Comparison of ENCODE assay signal across 13 mouse cellular contexts in genomic region chr2:30884852-30885373, GRCm38 (mm10). TPM values are rescaled to one million over a fixed set of nuclear protein-coding genes. Genes with fewer than 3 reads are reported as not detected.
DNase-seq lines count a peak whose midpoint lies in the region; ATAC-seq and TF ChIP-seq lines count a peak whose summit lies in the region.
"Had no signal": no experiment of that assay in that cellular context is flagged by ENCODE, and none has a peak within 500 bp of the region (broad histone marks: within the 10 kb centered on the region; RNA-seq: fewer than 3 reads in every experiment).

No protein-coding gene starts in this region.

- no peak for ATAC-seq in limb, embryonic 11.5 days (ENCODE audit: insufficient number of reproducible peaks, low FRiP score, low TSS enrichment, low read depth)
- no peak for ATAC-seq in megakaryocyte, adult 5-6 weeks (ENCODE audit: poor library complexity, severe bottlenecking)

- WGBS in limb, embryonic 11.5 days = 93% methylated on average over 4 of the region's 4 CpGs

- H3K36me3 ChIP-seq in limb, embryonic 11.5 days (ENCODE audit: control insufficient read depth, insufficient read depth, low read length) = peaks cover 13% of the 10 kb centered on the region
- H3K36me3 ChIP-seq: midbrain, embryonic 12.5 days had no signal

- no peaks in the 10 kb centered on the region for H3K27me3 ChIP-seq in limb, embryonic 11.5 days (ENCODE audit: control insufficient read depth, insufficient read depth, low read length)
- H3K27me3 ChIP-seq: midbrain, embryonic 12.5 days had no signal

- H3K9me3 ChIP-seq in limb, embryonic 11.5 days (ENCODE audit: control insufficient read depth, low read length) = no peaks in the 10 kb centered on the region
- H3K9me3 ChIP-seq: midbrain, embryonic 12.5 days had no signal

- no peak for TF ChIP-seq CTCF in left cerebral cortex, adult 2 months (IDR thresholded peaks at IDR 0.05)

- no peak overlapping the region for H3K4me3 ChIP-seq in left cerebral cortex, adult 2 months
- no peak overlapping the region for H3K4me3 ChIP-seq in limb, embryonic 11.5 days (ENCODE audit: low read depth, low read length)
- H3K4me3 ChIP-seq: heart, adult 2 months; midbrain, embryonic 12.5 days had no signal

- no peak overlapping the region for H3K9ac ChIP-seq in limb, embryonic 11.5 days (ENCODE audit: low read length)
- H3K9ac ChIP-seq: midbrain, embryonic 12.5 days had no signal

- intact Hi-C loops in left cerebral cortex, adult 2 months (cut with DNase I) = no loop called here
- intact Hi-C loops in left cerebral cortex, postnatal 14 days (cut with DNase I) = no loop called here

- H3K4me2 ChIP-seq in limb, embryonic 11.5 days (ENCODE audit: low read depth, severe bottlenecking) = no peak overlapping the region
- H3K4me2 ChIP-seq: liver, embryonic 11.5 days; midbrain, embryonic 12.5 days had no signal

- H3K4me1 ChIP-seq in limb, embryonic 11.5 days (ENCODE audit: control insufficient read depth, insufficient read depth, low read length) = peaks cover 9% of the 10 kb centered on the region
- H3K4me1 ChIP-seq: midbrain, embryonic 12.5 days had no signal

- no peak for DNase-seq in left cerebral cortex, adult 2 months (ENCODE audit: extremely low spot score in 1 of 2, low spot score in 2 of 2)
- no peak for DNase-seq in left cerebral cortex, postnatal 14 days (ENCODE audit: low spot score in 2 of 2)
- peak; percentile 91 for DNase-seq in R1 (ENCODE audit: low read depth, low spot score)
- DNase-seq in limb, embryonic 11.5 days (ENCODE audit: low spot score) = no peak
- no peak for DNase-seq in adrenal gland, postnatal 36 days
- no peak for DNase-seq in cerebellum, adult 18-20 months
- DNase-seq: heart, adult 2 months; lung, adult 2 months; lung, postnatal 4 days had no signal

- H3K27ac ChIP-seq in left cerebral cortex, adult 2 months = peak overlapping the region; percentile 58
- H3K27ac ChIP-seq in limb, embryonic 11.5 days (replicated peaks; ENCODE audit: low read depth, low read length) = 0 out of 2 replicates have a peak overlapping the region, but pooled peaks have one; percentile 53
- H3K27ac ChIP-seq: heart, adult 2 months; midbrain, embryonic 12.5 days had no signal

RNA-seq across cellular contexts. Expression of gene Ptges, which starts 44.8 kb away (rescaled TPM):
- 1 to 10 TPM; 5.1 to 6.9 TPM for total RNA-seq in left cerebral cortex, adult 2 months (2021)
- 1 to 10 TPM; 3.8 to 4.9 TPM for total RNA-seq in left cerebral cortex, postnatal 14 days (2021)
- polyA plus RNA-seq in limb, embryonic 11.5 days (2014; fragmentation: Nextera tagmentation; extraction: Ambion mirVana) = 7.9 and 10.3 TPM in 2 replicates
- 10 to 100 TPM; 22.4 to 34.9 TPM for total RNA-seq in adrenal gland, postnatal 36 days (2021)
- total RNA-seq in megakaryocyte, adult 5-6 weeks (2015) = 0.67 and 2.6 TPM in 2 replicates
- total RNA-seq in megakaryocyte, adult 5-6 weeks (2017) = 0.77 and 3.9 TPM in 2 replicates
- total RNA-seq: neutrophil, adult 5-6 weeks had no signal

RNA-seq across cellular contexts. Expression of gene Prrx2, which starts 50.1 kb away (rescaled TPM):
- 1 to 10 TPM; 1.5 to 1.7 TPM for total RNA-seq in left cerebral cortex, adult 2 months (2021)
- total RNA-seq in left cerebral cortex, postnatal 14 days (2021) = 1 to 10 TPM; 2.3 to 3.3 TPM
- 138 and 155 TPM in 2 replicates for polyA plus RNA-seq in limb, embryonic 11.5 days (2014; fragmentation: Nextera tagmentation; extraction: Ambion mirVana)
- total RNA-seq in adrenal gland, postnatal 36 days (2021) = 1 to 10 TPM in 1 of 2 experiments, under 1 TPM in 1; 0.46 to 2.2 TPM
- not detected in 2 replicates for total RNA-seq in megakaryocyte, adult 5-6 weeks (2015)
- total RNA-seq in megakaryocyte, adult 5-6 weeks (2017) = not detected in 2 replicates
- total RNA-seq: neutrophil, adult 5-6 weeks had no signal

RNA-seq across cellular contexts. Expression of gene Asb6, which starts 54.8 kb away (rescaled TPM):
- 10 to 100 TPM; 35.4 to 40.5 TPM for total RNA-seq in left cerebral cortex, adult 2 months (2021)
- 10 to 100 TPM; 30.7 to 35.9 TPM for total RNA-seq in left cerebral cortex, postnatal 14 days (2021)
- polyA plus RNA-seq in limb, embryonic 11.5 days (2014; fragmentation: Nextera tagmentation; extraction: Ambion mirVana) = 38.7 and 40.4 TPM in 2 replicates
- total RNA-seq in adrenal gland, postnatal 36 days (2021) = 10 to 100 TPM; 23.9 to 27.0 TPM
- 4.3 and 6.1 TPM in 2 replicates for total RNA-seq in megakaryocyte, adult 5-6 weeks (2015)
- total RNA-seq in megakaryocyte, adult 5-6 weeks (2017) = 12.6 and 17.1 TPM in 2 replicates
